Mouse (Mus musculus) retina, postnatal 1 day (tissue): ENCODE results near the gene Inava.

Source experiments
- DNase-seq: peaks from one replicate; pipeline ENCODE4 v3.0.0-alpha.2; 2012

The Inava gene

DNA sequence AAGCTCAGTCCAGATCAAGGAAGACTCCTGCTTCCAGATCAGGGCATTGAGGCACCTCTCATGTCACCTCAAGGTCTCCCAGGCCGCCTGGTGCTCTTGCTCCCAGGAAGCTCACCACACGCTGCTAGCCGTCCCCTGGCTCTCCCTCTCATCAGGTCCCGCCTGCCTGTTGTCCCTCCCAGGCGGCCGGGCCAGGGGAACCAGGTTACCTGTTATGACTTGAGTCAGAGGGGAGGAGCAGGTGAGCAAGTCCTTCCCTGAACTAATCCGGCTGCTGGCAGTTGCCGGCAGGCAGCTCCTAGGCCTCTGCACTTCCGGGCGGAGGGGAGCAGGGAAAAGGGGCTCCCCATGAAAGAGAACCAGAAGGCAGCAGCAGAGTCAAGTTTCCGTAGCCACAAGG, 3.9 kb downstream of the Inava start:
- DNase-seq, result no peak

DNA sequence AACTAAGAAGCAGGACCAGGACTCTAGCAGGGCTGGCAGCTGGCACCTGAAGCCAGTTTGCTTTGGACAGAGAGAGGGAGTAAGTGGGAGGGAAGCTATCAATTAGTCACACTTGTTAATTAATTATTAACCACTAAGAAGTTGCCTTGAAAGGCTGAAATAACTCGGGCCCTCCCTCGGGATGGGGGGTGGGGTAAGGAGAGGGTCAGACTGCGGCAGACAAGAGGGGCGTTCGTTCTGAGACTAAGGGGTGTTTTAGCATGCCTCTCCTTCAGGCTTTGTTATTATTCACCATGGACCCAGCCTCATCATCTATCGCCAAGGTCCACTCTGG, 5.1 kb downstream of the Inava start:
- DNase-seq, result peak; percentile 44

DNA sequence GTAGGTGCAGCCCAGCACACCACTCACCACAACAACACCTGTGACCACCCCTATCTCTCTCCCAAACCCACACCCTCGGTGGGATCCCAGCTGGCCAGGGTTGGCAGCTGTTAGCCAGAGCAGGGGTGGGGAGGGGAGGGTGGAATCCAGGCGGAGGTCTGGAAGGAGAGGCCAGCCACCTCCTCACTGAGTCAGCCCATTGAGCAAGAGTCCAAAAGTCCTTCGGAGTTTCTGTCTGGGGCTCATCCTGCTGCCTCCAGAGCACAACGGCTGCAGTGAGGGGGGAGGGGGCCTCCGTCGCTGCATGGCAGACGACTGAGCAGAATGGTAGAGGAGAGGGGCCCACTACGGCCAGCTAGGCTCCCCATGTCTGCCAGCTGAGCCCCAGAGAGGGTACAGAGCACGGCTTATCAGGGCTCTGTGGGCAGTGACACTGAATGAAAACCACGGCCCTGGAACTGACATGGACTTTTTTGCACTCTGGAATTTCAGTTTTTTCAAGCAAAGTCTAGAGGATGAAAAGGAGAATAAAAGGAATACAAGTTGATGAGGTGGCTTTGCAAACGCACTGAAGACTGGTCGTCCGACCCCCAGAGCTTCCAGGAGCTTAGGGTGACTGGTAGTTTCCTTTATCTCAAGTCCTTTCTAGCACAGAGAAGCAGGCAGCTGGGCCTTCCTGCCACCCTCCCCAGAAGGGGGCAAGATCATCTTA, 5.6 kb downstream of the Inava start:
- peak; percentile 46 for DNase-seq

DNA sequence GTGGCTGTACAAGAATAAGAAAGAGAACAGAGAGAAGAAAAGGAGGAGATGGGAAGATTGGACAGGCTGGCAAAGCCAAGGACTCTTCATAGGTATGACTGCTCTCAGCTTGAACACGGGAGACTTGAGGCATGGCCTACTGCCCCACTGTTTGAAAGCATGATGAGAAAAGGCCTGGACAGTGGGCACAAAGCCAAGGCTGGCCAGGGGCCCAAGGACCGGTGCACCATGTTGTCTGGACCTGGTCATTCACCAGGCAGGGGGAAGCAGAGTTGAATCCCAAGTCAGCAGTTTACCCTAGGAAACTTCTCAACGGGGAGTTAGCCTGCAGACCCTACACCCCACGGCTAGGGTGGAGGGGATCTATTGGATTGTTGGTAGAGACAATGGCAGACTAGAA, 6.2 kb downstream of the Inava start:
- DNase-seq, result no peak

DNA sequence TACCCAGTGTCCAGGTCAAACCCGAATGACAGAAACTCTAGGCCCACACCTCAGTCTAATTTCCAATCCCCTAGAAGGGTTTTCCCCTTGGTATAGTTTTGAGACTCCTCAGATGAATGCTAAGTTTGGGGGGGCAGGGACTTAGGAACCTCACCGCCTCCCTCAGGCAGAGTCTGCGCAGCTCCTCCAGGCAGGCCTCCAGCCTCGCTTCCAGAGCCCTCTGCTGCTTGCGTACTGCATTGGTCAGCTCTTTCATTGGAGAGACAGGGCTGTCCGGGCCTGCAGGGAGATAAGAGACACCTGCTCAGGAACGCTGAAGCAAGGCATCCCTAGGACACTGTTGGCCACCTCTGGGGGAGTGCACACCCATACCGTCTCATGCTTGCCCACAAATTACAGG, 7.4 kb downstream of the Inava start:
- no peak for DNase-seq

DNA sequence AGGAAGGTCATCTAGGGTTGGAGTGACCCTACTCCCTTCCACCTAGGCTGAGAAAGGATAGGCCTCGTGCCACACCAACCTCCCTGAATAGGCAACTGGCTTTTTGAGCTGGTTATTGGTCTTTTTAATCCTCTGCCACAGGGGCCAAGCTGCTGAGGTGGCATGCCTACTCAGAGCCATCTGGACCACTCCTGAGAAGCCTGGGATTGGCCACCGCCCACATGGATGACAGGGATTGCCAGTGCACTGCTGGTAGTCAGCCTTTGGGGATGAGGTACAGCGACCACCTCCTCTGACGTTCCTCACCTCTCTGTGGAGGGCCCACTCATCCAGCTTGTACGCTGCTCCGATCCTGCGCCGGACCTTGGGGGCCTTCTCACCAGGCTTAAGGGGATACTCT, 8.2 kb downstream of the Inava start:
- peak; percentile 36 for DNase-seq

DNA sequence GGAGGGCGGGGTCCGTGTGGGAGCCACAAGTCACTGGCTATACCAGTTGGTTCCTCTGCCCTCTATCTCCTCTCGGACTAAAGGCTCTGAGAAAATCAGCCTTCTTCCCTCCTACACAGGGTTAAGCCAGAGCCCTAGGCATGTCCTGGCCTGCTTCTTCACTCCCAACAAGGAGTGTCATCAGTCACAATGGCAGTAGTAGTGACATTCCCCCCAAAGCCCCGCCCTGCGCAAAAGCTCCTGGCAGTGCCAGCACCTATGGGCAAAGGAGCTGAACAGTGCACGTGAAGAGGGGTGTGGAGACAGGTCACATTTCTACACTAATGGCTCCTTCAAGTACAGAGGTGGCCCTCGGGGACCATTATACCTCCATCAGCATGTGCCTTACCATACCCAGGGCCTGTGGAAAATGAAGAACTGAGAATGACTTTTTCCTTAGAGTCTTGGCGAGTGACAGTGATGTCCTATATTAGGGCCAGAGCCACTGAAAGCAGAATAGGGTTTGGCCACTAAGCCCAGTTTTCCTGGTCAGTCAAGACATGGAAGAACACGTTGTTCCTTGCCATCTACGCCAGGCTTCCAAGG, 10.2 kb downstream of the Inava start:
- no peak for DNase-seq

DNA sequence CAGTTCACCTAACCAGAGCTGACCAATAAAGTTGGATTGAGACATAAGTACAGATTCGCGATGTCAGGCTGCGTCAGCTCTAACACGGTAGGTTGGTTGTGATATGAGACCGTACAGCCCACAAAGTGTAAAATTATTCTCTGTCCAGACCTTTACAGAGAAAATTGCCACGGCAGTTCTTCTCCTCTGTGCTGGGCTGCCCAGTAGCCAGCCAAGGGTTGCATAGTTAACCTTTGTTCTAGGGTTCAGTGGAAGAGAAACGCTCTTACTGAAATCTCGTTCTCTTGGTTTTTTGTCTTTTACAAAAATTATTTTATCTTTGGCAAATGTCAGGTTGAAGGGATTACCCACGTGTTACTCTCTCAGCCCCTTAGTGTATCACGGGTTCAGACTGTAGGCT, 11.7 kb downstream of the Inava start:
- DNase-seq, result no peak

DNA sequence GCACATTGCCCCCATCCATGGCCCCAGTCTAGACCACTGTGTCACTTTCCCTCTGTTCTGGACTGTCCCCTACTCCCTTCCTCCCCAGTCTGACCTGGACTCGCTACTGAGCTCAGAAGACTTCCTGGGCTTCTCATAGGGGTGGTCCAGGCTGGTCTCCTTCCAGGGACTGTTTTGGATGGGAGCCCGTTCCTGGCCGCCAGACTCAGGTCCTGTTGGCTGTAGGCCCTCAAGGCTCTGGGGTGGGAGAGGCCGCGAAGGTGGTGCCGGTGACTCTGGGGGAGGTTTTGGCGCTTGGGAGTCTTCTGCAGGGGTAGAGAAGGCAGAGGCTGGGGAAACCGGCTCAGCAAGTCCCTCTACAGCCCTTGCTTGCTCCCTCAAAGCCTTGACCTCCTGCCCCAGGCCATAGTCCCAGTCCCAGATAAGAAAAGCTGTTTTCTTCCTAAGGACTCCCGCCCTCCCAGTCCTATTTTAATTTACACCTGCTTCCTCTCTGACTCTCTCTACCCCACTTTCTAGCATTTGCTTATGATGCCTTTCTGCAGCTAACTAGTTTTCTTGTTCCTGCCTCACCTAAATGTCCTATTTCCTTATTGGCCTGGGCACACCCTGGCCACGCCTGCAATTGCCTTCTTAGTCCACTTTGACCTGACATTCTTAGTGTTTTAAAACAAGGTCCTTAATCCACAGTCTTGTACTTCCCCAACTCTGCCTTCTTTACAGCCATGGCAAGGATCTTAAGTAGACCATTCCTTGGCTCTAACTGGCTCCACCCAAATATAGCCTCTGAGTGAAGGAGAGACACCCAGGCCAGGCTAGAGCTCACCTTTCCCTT, 13.8 kb downstream of the Inava start:
- no peak for DNase-seq

DNA sequence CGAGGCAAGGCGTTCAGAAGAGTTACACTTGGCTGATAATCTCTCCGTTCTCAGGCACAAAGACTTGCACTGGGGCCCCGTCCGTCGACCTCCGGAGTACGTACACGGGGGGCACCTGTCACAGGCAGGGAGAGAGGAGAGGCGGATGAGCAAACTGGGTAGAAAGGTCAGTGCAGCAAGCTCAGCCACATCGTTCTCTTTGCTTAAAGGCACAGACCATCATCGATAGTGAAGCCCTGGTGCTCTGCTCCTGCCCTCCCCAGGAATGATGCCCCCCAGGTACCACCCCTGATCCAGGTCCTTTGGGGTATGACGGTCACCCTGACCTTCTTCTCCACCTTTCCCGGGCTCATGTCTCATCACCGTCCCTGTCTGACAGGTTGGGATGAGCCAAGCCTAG, 19.8 kb downstream of the Inava start:
- DNase-seq, result no peak

DNA sequence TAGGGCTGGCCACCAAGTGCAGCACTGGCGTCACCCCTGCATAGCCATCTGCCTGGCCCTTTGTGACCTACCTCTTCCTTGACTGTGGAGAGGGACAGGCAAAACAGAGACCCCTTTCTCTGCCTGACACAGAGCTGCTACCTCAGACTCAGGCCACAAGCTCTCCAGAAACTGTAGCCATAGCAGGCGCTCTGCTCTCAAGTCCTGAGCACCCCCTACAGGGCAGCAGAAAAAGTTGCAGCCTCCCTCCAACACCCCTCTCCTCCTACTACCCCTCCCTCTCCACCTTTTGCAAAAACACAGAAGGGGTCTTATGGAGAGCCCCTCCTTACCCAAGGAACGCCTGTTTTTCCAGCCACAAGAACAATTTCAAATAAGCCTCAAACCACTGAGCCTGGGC, 21.3 kb downstream of the Inava start, which contains the start of gene Mroh3:
Gene Mroh3, minus strand, starts transcription at position 26 of the 400 bp plus-strand sequence.
- DNase-seq, result peak; percentile 73

DNA sequence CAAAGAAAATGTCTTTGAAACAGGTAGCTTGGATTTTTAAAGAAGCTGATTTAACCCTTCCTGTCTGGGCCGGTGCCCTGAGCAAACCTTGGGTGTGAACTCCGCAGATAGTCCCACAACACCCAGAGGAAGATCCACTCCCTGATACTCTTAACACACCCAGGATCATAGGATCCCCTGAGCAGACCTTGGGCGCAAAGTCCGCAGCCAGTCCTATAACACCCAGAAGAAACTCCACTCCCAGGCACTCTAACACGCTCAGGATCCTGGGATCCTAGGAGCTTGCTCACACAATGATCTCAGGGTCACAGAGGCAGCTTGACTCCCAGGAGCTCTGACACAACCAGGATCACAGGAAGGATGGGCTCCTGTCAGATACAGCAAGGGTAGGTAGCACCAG, 44.0 kb downstream of the Inava start:
- no peak for DNase-seq

DNA sequence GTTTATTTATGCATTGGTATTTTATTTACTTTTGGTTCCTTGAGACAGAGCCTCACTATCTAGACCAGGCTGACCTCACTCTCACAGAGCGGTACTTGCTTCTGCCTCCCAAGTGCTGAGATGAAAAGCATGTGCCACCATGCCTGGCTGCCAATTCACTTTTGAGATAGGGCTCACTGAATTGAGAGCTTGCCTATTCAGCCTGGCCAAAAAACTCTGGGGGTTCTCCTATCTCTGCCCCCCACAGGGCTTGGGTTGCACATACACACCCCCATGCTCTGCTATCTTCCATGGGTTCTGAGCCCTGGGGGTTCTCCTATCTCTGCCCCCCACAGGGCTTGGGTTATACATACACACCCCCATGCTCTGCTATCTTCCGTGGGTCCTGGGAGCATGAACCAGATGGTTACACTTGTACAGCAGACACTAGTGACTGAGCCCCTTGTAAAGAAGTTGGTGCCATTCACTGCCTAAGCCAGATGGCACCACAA, 54.5 kb downstream of the Inava start:
- no peak for DNase-seq

DNA sequence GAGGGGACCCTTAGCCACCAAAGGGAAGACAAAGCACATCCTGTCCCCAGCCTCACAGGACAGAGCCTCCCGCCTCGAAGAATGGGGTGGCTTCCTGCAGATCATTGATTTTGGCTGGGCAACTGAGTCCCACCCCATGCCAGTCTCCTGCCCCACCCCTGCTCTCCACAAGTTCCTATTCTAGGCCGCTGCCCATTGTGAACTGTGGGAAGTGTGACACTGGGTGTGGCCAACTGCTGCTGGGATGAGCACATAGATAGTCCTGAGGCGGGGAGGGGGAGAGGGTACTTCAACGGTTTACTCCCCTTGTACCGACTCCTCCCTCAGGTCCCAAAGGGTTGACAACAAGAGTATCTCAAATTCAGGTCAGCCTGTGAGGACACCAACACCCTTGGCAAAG, 55.3 kb downstream of the Inava start:
- DNase-seq, result peak; percentile 59

DNA sequence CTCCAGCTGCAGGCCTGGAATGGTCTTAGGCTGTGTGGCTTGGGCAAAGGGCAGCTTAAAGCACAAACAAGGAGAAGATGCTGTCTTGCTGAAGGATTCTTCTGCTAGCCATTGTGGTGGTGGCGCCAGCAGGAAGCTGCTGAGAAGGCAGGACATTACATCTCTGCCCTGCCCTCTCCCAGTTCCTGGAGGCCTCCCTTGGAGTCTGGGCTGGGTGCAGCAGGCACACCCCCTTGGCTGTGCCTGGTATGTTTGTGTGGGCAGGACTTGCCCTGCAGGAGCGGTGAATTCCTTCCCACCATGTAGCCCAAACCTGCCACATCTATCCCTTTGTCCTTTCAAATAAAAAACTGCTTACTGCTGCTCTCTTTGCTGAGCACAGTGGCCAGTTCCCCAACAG, 57.0 kb downstream of the Inava start:
- no peak for DNase-seq

DNA sequence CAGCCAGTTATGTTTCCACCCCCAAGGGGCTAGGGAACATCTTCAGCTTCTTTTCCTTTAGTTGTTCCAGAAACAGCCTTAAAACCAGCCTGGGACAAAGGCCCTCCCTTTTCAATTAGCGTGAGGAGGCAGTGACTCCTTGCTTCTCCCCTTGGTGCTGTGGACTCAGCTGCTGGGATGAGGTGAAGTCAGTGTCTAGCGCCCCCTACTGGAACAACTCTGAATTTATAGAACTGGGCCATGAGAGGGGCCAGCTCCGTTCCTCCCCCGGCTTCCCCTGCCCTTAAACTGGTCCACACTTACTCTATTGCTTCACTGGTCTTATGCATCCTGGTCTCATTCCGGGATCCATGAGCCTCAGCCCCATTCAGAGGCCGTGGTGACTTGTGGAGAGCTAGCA, 58.9 kb downstream of the Inava start:
- peak; percentile 74 for DNase-seq

DNA sequence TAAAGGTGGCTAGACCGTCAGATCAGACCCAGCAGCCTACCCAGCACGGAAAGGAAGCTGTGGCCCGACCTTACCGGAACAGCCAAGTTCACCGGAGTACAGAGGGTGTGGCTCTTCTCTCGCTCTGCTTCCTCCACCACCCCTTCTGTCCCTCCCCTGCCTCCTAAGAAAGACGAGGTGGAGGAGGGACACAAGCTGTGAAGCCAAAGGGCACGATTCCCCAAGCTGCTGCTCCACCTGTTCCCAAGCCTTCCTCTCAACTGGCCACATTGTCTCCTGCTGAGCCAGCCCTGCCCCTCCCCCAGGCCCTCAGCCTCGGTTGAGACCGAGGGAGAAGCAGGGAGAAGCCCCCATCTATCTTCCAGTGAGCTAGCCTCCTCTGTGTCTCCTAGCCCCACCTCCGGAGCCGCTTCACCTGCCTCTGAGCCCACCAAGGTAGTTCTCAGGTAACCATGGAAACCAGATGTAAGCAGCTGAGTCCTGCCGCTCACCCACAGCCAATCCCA, 59.9 kb downstream of the Inava start:
- peak; percentile 44 for DNase-seq

DNA sequence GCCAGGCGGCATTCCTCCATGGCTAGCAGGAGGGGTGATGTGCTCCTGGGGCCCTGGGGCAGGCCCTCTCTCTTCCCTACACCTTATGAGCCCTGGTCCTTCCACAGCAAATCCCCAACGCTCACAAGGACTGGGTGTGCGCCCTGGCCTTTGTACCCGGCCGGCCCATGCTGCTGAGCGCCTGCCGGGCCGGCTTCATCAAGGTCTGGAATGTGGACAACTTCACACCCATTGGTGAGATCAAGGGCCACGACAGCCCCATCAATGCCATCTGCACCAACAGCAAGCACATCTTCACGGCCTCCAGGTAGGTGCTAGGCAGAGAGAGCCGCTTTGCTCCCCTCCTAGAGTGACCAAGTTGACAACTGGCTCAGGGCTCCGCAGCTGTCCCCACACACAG, 61.4 kb downstream of the Inava start:
- DNase-seq, result no peak

DNA sequence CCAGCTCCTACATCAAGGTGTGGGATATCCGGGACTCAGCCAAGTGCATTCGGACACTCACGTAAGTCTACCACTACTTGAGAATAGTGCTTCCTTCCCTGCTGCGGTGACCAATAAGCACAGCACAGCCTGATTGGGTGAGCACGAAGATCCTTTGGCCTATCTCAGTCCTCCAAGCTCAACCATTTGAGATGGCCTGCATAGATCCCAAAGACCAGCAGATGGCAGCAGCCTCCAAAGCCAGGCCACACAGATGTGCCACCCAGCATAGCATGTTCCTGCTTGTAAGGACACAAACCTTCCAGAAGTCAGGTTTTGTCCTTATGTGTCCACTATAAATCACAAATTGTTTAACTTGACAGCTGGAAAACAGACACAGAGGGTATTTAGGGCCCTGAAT, 64.0 kb downstream of the Inava start:
- peak; percentile 91 for DNase-seq

DNA sequence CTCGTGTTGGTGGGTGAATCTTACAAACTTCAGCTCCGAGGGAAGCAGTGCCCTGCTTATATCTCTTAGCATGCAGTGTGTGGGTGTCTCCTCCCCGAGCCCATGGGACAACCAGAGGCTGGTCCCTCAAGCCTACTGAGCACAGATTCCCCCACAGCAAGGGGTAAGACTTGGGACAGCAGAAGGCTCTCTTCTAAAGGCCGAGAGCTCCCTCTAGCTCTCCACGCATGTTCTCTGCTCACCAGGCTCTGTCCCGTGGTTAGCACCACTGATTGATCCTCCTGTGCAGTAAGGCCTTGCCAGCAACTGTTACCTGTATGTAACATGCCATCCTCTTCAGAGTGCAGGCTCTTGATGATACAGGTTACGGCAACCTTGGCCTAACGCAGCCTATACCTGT, 66.4 kb downstream of the Inava start:
- DNase-seq, result peak; percentile 51

DNA sequence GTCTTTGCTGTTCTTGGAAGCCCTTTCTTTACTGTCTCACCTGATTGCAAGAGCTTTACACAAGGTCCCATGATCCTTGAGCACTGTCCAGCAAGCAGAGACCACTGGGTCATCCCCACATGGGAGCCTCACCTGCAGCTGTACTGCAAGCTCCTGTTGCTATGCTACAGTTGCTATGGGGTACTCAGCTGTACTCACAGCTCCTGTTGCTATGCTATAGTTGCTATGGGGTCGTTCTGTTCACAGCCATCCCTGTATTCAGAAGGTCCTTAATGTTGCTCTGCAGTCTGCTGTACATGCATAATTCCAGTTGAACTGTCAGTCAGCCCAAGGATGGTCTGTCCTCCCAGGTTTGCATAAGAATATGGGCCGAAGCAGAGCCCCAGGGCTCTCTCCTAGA, 68.6 kb downstream of the Inava start:
- peak; percentile 63 for DNase-seq
